Mouse (Mus musculus) cerebellum, adult 2 months (tissue): ENCODE results near the gene Pecam1.
"Not testable (repeated sequence)": the region's sequence is repeated elsewhere in the genome, so short reads cannot be mapped to it uniquely, and the experiment has no call there.

Experiments used
- CTCF ChIP-seq: fragments of 200-500 bp; IDR thresholded peaks from 2 replicates; pipeline ENCODE4 v1.5.1; 2011; ENCODE audit warnings: low read depth, mild to moderate bottlenecking, control low read depth, low read length, moderate library complexity, borderline replicate concordance; ENCODE audit not compliant: insufficient read depth
- POLR2A ChIP-seq: fragments of 200-500 bp; IDR thresholded peaks from 2 replicates; pipeline ENCODE4 v1.6.1; 2011; ENCODE audit warnings: low read length, control low read depth, borderline replicate concordance; ENCODE audit not compliant: insufficient read depth

DNA sequence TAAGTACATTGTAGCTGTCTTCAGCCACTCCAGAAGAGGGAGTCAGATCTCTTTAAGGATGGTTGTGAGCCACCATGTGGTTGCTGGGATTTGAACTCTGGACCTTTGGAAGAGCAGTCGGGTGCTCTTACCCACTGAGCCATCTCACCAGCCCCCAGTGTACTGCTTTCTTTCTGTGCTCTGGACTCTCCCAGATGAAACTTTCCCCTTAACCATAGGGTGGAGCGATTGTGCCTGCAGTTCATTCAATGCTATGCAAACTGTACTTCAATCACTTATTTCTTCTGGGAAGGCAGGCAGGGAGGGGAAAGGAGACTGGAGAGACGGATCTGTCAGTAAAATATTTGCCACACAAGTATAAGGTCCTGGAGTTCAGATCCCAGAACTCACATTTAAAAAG, 116.3 kb downstream of the Pecam1 start:
- TF ChIP-seq CTCF, POLR2A: not testable (repeated sequence)
